Mouse (Mus musculus): ENCODE results near the gene Olfr56.

Gene Olfr56

GRCm38 (mm10) chr11:49092786-49093185 is 114.1 kb downstream of the Olfr56 start:
- DNase-seq, result no peak

- DNase-seq, result no peak
Observed at GRCm38 (mm10) chr11:49093861-49094660, 115.4 kb downstream of the Olfr56 start.

GRCm38 (mm10) chr11:49095367-49095766 is 116.7 kb downstream of the Olfr56 start:
- DNase-seq, result no peak

- no peak for DNase-seq
Observed at GRCm38 (mm10) chr11:49100409-49100808, 121.7 kb downstream of the Olfr56 start.

- no peak for DNase-seq
Observed at GRCm38 (mm10) chr11:49101500-49101899, 122.8 kb downstream of the Olfr56 start.

- peak; percentile 95 for DNase-seq
Observed at GRCm38 (mm10) chr11:49103047-49103693, 124.5 kb downstream of the Olfr56 start.

- DNase-seq, result no peak
Observed at GRCm38 (mm10) chr11:49105752-49106151, 127.1 kb downstream of the Olfr56 start.

GRCm38 (mm10) chr11:49107650-49108537 is 129.2 kb downstream of the Olfr56 start:
- no peak for DNase-seq

GRCm38 (mm10) chr11:49108833-49109232 is 130.1 kb downstream of the Olfr56 start:
- peak; percentile 68 for DNase-seq

- no peak for DNase-seq
Observed at GRCm38 (mm10) chr11:49111000-49111399, 132.3 kb downstream of the Olfr56 start.

GRCm38 (mm10) chr11:49112624-49113219 is 134.0 kb downstream of the Olfr56 start:
- no peak for DNase-seq

GRCm38 (mm10) chr11:49114158-49114557 is 135.5 kb downstream of the Olfr56 start:
- DNase-seq, result no peak

GRCm38 (mm10) chr11:49114774-49115173 is 136.1 kb downstream of the Olfr56 start, which contains the start of gene Olfr1396:
Olfr1396 (minus strand) TSS chr11:49114874.
- DNase-seq, result no peak

GRCm38 (mm10) chr11:49119635-49120034 is 140.9 kb downstream of the Olfr56 start:
- no peak for DNase-seq

GRCm38 (mm10) chr11:49124169-49124568 is 145.5 kb downstream of the Olfr56 start:
- no peak for DNase-seq

- DNase-seq, result no peak
Observed at GRCm38 (mm10) chr11:49141974-49142373, 163.3 kb downstream of the Olfr56 start, which contains the start of gene Olfr1395. Olfr1395 (plus strand) TSS chr11:49142274.

GRCm38 (mm10) chr11:49154077-49154476 is 175.4 kb downstream of the Olfr56 start, which contains the start of gene Olfr1394:
Olfr1394 (plus strand) TSS chr11:49154377.
- DNase-seq, result no peak

GRCm38 (mm10) chr11:49156821-49157814 is 178.4 kb downstream of the Olfr56 start:
- DNase-seq, result no peak

GRCm38 (mm10) chr11:49168839-49169611 is 190.3 kb downstream of the Olfr56 start:
- DNase-seq, result no peak

- DNase-seq, result peak; percentile 30
Observed at GRCm38 (mm10) chr11:49170576-49170975, 191.9 kb downstream of the Olfr56 start.

All from lung, postnatal 36 days (tissue).